Comparison of ENCODE assay signal across 9 mouse cellular contexts in genomic region chr8:61745181-61745980, GRCm38 (mm10).
DNase-seq lines count a peak whose midpoint lies in the region; ATAC-seq lines count a peak whose summit lies in the region.
"Had no signal": no experiment of that assay in that cellular context is flagged by ENCODE, and none has a peak within 500 bp of the region (broad histone marks: within the 10 kb centered on the region; RNA-seq: fewer than 3 reads in every experiment).

No protein-coding gene starts in this region.

- H3K27ac ChIP-seq in heart, embryonic 10.5 days: peak overlapping the region; percentile 56; the same call in 1 of the 2 replicates
- H3K27ac ChIP-seq: liver, embryonic 14.5 days had no signal

- no peaks in the 10 kb centered on the region for H3K27me3 ChIP-seq in heart, embryonic 10.5 days (ENCODE audit: insufficient read depth, poor library complexity, severe bottlenecking)

- peak overlapping the region; percentile 29; the same call in 1 of the 2 replicates for H3K4me3 ChIP-seq in heart, embryonic 10.5 days

- H3K9me3 ChIP-seq in heart, embryonic 10.5 days: no peaks in the 10 kb centered on the region

- ATAC-seq in megakaryocyte progenitor cell, adult 5-6 weeks (replicated peaks; ENCODE audit: poor library complexity): peak; percentile 53; the same call in 1 of the 2 replicates

- intact Hi-C loops in left cerebral cortex, postnatal 25 days (cut with DNase I): no loop called here

- peak; percentile 37 to 38 for DNase-seq in kidney, postnatal 4 days
- DNase-seq in kidney, postnatal 14 days: no peak
- peak; percentile 38 for DNase-seq in embryo, embryonic 10.5 days (ENCODE audit: low spot score)
- DNase-seq in heart, embryonic 10.5 days (ENCODE audit: low spot score): peak; percentile 88
- no peak for DNase-seq in left cerebral cortex, postnatal 25 days (ENCODE audit: low spot score in 2 of 2)
- DNase-seq in testis, postnatal 14 days (ENCODE audit: low spot score): no peak
- DNase-seq in left cerebral cortex, adult 8-10 months (ENCODE audit: low spot score in 2 of 2): no peak

- H3K36me3 ChIP-seq in heart, embryonic 10.5 days: peaks cover 12% of the 10 kb centered on the region; the same call in 1 of the 2 replicates

- WGBS in heart, embryonic 10.5 days: 32% methylated on average over 10 of the region's 10 CpGs

- H3K4me1 ChIP-seq in heart, embryonic 10.5 days: peaks cover 51% of the 10 kb centered on the region

Comparison
In these comparisons a context has a peak if more than half of its experiments do, and no peak if none do; other contexts are left out.
1. DNase-seq: peak in kidney, postnatal 4 days (2 of 2), embryo, embryonic 10.5 days (single experiment) and heart, embryonic 10.5 days (single experiment); none in kidney, postnatal 14 days (single experiment), left cerebral cortex, postnatal 25 days (0 of 2), testis, postnatal 14 days (single experiment) and left cerebral cortex, adult 8-10 months (0 of 2).